Mouse (Mus musculus) liver, embryonic 14.5 days (tissue): ENCODE measurements around the gene Ripply3.

Source experiments
- CTCF ChIP-seq: IDR thresholded peaks from 2 replicates; pipeline ENCODE4 v1.5.1; 2016; ENCODE audit warnings: antibody characterized with exemption, low read depth, control low read depth
- EP300 ChIP-seq: IDR thresholded peaks from 2 replicates; pipeline ENCODE4 v1.6.1; 2016; ENCODE audit warnings: antibody characterized with exemption, low read depth

DNA sequence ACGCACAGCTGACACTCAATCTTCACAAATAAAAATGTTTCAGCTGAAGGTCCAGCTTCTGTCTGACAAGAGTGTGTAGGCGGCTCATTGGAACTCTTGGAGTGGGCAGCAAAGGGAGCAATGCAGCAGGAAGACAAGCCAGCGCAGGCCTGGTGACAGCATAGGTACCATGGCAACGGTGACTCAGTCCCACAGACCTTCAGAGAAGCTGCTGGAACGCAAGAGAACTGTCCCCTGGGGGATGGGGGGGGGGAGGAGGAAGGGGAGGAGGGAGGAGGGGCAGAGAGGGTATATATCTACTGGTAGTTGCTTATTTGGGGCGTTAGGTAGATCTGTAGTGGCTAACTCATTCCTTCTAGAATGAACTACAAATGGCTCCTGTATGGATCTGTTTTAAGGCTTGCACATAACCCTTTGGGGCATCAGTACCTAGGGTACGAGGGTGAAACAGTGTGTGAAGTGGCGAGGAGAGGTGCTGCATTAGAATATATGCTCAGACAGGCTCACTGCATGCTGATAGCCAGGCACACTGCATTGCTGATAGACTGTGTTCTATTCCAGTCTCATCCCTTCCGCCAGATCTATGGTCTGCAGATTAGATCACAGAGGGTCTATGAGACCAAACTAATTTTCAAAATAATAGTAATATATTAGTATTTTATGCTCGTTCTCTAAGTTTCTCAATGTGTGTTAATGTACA lies 34.1 kb downstream of the Ripply3 start:
- TF ChIP-seq CTCF (no peak), EP300 (no peak)
